Mouse (Mus musculus): Measurements from ENCODE around the gene Prpf31. TPM values are rescaled to one million over a fixed set of nuclear protein-coding genes. Genes with fewer than 3 reads are reported as not detected.

Gene Prpf31
- total and polyA plus RNA-seq, 3 experiments: 146 to 334 (median 187) TPM

- peaks cover 41% of the 10 kb centered on the region for H3K79me2 ChIP-seq (ENCODE audit: control insufficient read depth, insufficient read depth, low read length, poor library complexity)
- H3K27ac ChIP-seq (ENCODE audit: control insufficient read depth, low read depth, low read length): no peak overlapping the region; the same call in 1 of the 2 replicates
- no peaks in the 10 kb centered on the region for H3K27me3 ChIP-seq (ENCODE audit: control insufficient read depth in 1 of 2, insufficient read depth in 2 of 2, low read length in 2 of 2)
- DNase-seq (ENCODE audit: low read depth, low spot score): no peak
- TF ChIP-seq ZNF384 (IDR thresholded peaks at IDR 0.05; ENCODE audit: low read depth, low read length) (no peak), MAZ (IDR thresholded peaks at IDR 0.05; ENCODE audit: low read depth, low read length) (no peak), CHD1 (IDR thresholded peaks at IDR 0.05; ENCODE audit: low read depth, low read length) (no peak), ZC3H11A (IDR thresholded peaks at IDR 0.05; ENCODE audit: low read depth, low read length) (no peak), TAL1 (IDR thresholded peaks at IDR 0.05; ENCODE audit: low read length) (no peak), USF2 (IDR thresholded peaks at IDR 0.05; ENCODE audit: borderline replicate concordance in 1 of 2, insufficient read depth in 1 of 2, low read depth in 1 of 2, low read length in 2 of 2) (no peak), SMC3 (IDR thresholded peaks at IDR 0.05; ENCODE audit: low read depth, low read length) (no peak), SIN3A (IDR thresholded peaks at IDR 0.05; ENCODE audit: low read length) (no peak), USF1 (IDR thresholded peaks at IDR 0.05; ENCODE audit: low read depth, low read length) (no peak), MEF2A (IDR thresholded peaks at IDR 0.05; ENCODE audit: extremely low read depth, insufficient replicate concordance, low read depth, low read length, poor library complexity, severe bottlenecking) (no peak)
- H3K36me3 ChIP-seq (ENCODE audit: control insufficient read depth in 1 of 2, insufficient read depth in 2 of 2, low read length in 2 of 2): peaks cover 6 to 37% of the 10 kb centered on the region in 2 experiments
- H3K9me3 ChIP-seq (replicated peaks; ENCODE audit: insufficient read depth, low read length): no peaks in the 10 kb centered on the region
- H3K4me1 ChIP-seq (ENCODE audit: control insufficient read depth in 1 of 2, insufficient read depth in 2 of 2, low read length in 2 of 2): peaks cover 3 to 36% of the 10 kb centered on the region in 2 experiments
- H3K4me3 ChIP-seq (ENCODE audit: control insufficient read depth in 1 of 2, insufficient read depth in 1 of 2, low read depth in 2 of 2, low read length in 2 of 2): peak overlapping the region; percentile 79 to 89
- H3K9ac ChIP-seq (ENCODE audit: control insufficient read depth, low read depth, low read length, poor library complexity, severe bottlenecking): peak overlapping the region; percentile 93
These were observed 16.9 kb downstream of the Prpf31 start for GRCm38 (mm10) chr7:3646641-3647040.

GRCm38 (mm10) chr7:3656966-3657365 is 27.2 kb downstream of the Prpf31 start:
- no peak for DNase-seq (ENCODE audit: low read depth, low spot score)
- H3K36me3 ChIP-seq (ENCODE audit: control insufficient read depth in 1 of 2, insufficient read depth in 2 of 2, low read length in 2 of 2): peaks cover 0 to 15% of the 10 kb centered on the region in 2 experiments; a peak in 2 of 4 replicates

More at GRCm38 (mm10) chr7:3656966-3657365, 27.2 kb downstream of the Prpf31 start:
- Histone ChIP-seq H3K79me2 (ENCODE audit: control insufficient read depth, insufficient read depth, low read length, poor library complexity) (no peaks in the 10 kb centered on the region), H3K4me3 (ENCODE audit: control insufficient read depth in 1 of 2, insufficient read depth in 1 of 2, low read depth in 2 of 2, low read length in 2 of 2) (no peak overlapping the region), H3K9ac (ENCODE audit: control insufficient read depth, low read depth, low read length, poor library complexity, severe bottlenecking) (no peak overlapping the region), H3K27ac (ENCODE audit: control insufficient read depth, low read depth, low read length) (no peak overlapping the region), H3K9me3 (replicated peaks; ENCODE audit: insufficient read depth, low read length) (no peaks in the 10 kb centered on the region), H3K27me3 (ENCODE audit: control insufficient read depth in 1 of 2, insufficient read depth in 2 of 2, low read length in 2 of 2) (no peaks in the 10 kb centered on the region), H3K4me1 (ENCODE audit: control insufficient read depth in 1 of 2, insufficient read depth in 2 of 2, low read length in 2 of 2) (no peaks in the 10 kb centered on the region)
- TF ChIP-seq TAL1 (IDR thresholded peaks at IDR 0.05; ENCODE audit: low read length) (no peak), ZKSCAN1 (IDR thresholded peaks at IDR 0.05; ENCODE audit: low read depth, low read length) (no peak), BHLHE40 (IDR thresholded peaks at IDR 0.05; ENCODE audit: borderline replicate concordance, low read depth, low read length) (no peak), ZMIZ1 (IDR thresholded peaks at IDR 0.05; ENCODE audit: low read depth, low read length) (no peak), GATA1 (IDR thresholded peaks at IDR 0.05; ENCODE audit: low read depth, low read length) (no peak), MAZ (IDR thresholded peaks at IDR 0.05; ENCODE audit: low read depth, low read length) (no peak), SIN3A (IDR thresholded peaks at IDR 0.05; ENCODE audit: low read length) (no peak), CTCF (IDR thresholded peaks at IDR 0.05 in 2 of 3, conservative IDR thresholded peaks at IDR 0.05 in 1 of 3; ENCODE audit: control insufficient read depth in 1 of 3, insufficient read depth in 1 of 3, low read depth in 2 of 3, low read length in 3 of 3, poor library complexity in 1 of 3, severe bottlenecking in 1 of 3) (no peak), MXI1 (IDR thresholded peaks at IDR 0.05; ENCODE audit: low read depth, low read length) (no peak), CHD2 (IDR thresholded peaks at IDR 0.05; ENCODE audit: low read length) (no peak), ZC3H11A (IDR thresholded peaks at IDR 0.05; ENCODE audit: low read depth, low read length) (no peak), RAD21 (IDR thresholded peaks at IDR 0.05; ENCODE audit: low read depth, low read length) (no peak), TCF12 (IDR thresholded peaks at IDR 0.05; ENCODE audit: low read depth, low read length) (no peak), SMC3 (IDR thresholded peaks at IDR 0.05; ENCODE audit: low read depth, low read length) (no peak)

Measured in MEL (cell line).